Mouse (Mus musculus): ENCODE measurements around the gene Asap3.

DNA sequence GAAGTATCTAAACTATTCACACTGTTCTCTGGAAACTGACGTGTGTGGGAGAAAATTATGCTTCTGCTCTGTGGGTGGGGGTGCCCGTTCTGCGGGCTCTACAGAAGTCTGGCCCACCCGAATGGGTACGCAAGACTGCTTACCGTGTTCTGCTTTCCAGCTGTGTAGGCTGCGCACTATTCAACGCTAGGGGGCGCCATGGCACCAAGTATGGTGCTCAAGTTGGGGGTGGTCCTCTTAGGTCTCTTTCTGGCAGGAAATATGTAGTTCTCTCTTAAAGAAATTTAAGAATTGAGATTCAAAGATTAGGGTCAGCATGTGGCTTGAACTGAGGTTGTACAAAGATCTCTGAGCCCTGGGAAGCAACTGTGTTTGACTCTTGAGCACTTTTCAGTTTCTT lies 3.7 kb upstream of the Asap3 start:
- peak; percentile 88 for TF ChIP-seq CTCF (IDR thresholded peaks at IDR 0.05; ENCODE audit: borderline replicate concordance, insufficient read depth, low read length)
- no peak for TF ChIP-seq POLR2A (IDR thresholded peaks at IDR 0.05; ENCODE audit: low read depth, low read length)

Measured in embryonic fibroblast, embryonic 13.5 days (primary cell).